Mouse (Mus musculus) heart, postnatal 25 days (tissue): ENCODE data around the gene Vmn1r76. TPM values are rescaled to one million over a fixed set of nuclear protein-coding genes. Genes with fewer than 3 reads are reported as not detected.

Experiments used
- DNase-seq: peaks from one replicate; pipeline ENCODE4 v3.0.0; 2022; ENCODE audit warnings: low spot score
- intact Hi-C: fragments of 180-260 bp; cut with DNase I; formaldehyde crosslinking; loops from one replicate; pipeline ENCODE4 v1.15.1; 2025
- total RNA-seq, 2 experiments: library from RNA; stranded (reverse); gene quantifications; 2 replicates each; pipeline ENCODE4 v1.2.3; 2021

The Vmn1r76 gene
- not detected for total RNA-seq

DNA sequence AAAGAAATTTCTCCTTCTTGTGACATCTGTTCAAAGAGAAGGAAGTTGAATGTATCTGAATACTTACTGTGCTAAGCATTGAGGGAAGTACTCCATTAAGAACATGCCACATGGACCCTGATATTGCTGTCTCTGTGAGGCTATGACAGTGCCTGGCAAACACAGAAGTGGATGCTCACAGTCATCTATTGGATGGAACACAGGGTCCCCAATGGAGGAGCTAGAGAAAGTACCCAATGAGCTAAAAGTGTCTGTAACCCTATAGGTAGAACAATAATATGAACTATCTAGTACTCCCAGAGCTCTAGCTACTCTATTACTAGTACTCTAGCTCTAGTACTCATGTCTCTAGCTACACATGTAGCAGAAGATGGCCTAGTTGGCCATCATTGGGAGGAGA lies at the start of gene Vmn1r76:
Gene Vmn1r76, minus strand, starts transcription at position 101 of the 400 bp plus-strand sequence.
- intact Hi-C loops, result no loop called here
- no peak for DNase-seq

DNA sequence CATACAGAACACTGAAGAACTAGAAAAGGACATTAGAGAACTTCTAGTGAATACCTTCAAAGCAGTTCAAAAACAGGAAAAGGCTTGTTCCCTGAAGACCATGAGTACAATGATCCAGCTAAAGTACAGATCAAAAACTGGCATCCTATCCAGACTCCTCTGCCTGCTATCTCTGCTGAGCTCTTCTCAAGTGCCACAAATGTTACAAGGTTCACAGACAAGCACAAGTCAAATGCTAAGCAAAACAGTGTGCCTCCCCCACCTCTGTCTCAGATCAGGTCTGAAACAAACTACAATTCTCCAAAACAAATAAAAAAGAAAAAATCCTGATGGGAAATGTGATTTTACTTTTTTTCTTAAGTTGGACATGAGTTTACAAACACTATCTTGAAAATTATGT lies 34.6 kb upstream of the Vmn1r76 start:
- DNase-seq, result no peak
- intact Hi-C loops, result no loop called here

DNA sequence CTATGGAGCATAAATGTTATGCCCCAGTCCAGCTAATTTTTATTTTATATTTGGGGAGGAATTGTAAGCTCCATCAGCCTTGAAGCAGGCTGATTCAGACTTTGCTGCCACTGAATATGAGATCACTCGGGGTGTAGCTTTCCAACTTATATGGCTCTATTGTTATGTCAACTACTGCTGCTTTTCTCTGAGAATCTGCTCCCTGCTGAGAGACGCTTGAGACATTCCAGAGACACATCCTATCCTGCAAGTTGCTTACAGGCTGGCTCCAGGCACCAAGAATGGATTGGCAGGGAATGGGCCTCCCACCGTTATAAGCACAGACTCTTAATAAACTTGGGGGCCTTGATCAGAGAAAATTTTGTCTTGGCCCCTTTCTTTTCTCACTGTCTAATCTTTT lies 10.0 kb upstream of the Vmn1r76 start:
- DNase-seq, result no peak
- intact Hi-C loops, result no loop called here

DNA sequence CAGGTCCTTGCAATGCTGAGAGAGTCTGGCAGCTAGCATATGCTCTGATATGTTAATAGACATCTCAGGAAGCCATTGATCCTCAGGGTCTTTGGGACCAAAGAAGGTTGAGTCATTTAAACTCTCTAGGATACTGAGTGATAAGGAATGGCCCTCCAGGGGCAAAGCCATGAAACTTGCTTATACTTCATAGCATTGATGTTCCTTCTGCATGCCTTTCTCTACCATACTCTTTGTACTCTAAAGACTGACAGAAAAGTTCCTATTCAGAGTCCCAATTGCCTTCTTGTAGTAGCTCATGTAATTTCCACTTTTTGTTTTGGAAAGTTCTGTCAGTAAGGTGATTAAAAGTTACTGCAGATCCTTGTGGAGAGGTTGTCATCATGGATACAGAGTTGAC lies 63.7 kb downstream of the Vmn1r76 start, which contains the start of gene Vmn1r75:
Gene Vmn1r75, plus strand, starts transcription at position 301 of the 400 bp plus-strand sequence.
- DNase-seq, result no peak
- intact Hi-C loops, result no loop called here

Other genes with a start within 250 kb of the Vmn1r76 start
- not detected for gene Vmn1r73, start 207.9 kb downstream of the Vmn1r76 start, total RNA-seq
- not detected for gene Vmn1r74, start 104.2 kb downstream of the Vmn1r76 start, total RNA-seq
- not detected for gene Vmn1r75, start 63.6 kb downstream of the Vmn1r76 start, total RNA-seq
- under 1 TPM in 1 of 2 experiments, not detected in 1; 0.03 TPM for gene Vmn1r77, start 98.5 kb upstream of the Vmn1r76 start, total RNA-seq
- gene Vmn1r78, start 212.0 kb upstream of the Vmn1r76 start, total RNA-seq, result not detected
- not detected for gene Vmn1r79, start 233.1 kb upstream of the Vmn1r76 start, total RNA-seq